Mouse (Mus musculus) erythroblast, embryonic 14.5 days (primary cell): Measurements from ENCODE around the gene Cnpy1. TPM values are rescaled to one million over a fixed set of nuclear protein-coding genes. Genes with fewer than 3 reads are reported as not detected.

Experiments
- H3K27me3 ChIP-seq: 2 replicates; pipeline ENCODE4 v1.6.1; 2012; ENCODE audit warnings: inconsistent platforms; ENCODE audit not compliant: control insufficient read depth
- H3K36me3 ChIP-seq: 2 replicates; pipeline ENCODE4 v1.6.1; 2012; ENCODE audit warnings: mild to moderate bottlenecking, inconsistent platforms; ENCODE audit not compliant: control insufficient read depth
- H3K4me1 ChIP-seq: 2 replicates; pipeline ENCODE4 v1.6.1; 2012; ENCODE audit warnings: inconsistent platforms; ENCODE audit not compliant: control insufficient read depth
- H3K4me3 ChIP-seq: replicated peaks from 2 replicates; pipeline ENCODE3; 2012; ENCODE audit warnings: moderate library complexity, mild to moderate bottlenecking, inconsistent platforms
- H3K9me3 ChIP-seq: 2 replicates; pipeline ENCODE4 v1.6.1; 2012; ENCODE audit warnings: low read length, inconsistent platforms, mixed read lengths; ENCODE audit not compliant: control insufficient read depth
- GATA1 ChIP-seq: IDR thresholded peaks from 2 replicates; pipeline ENCODE4 v1.6.1; 2012; ENCODE audit warnings: low read length, inconsistent platforms, mixed read lengths
- TAL1 ChIP-seq: IDR thresholded peaks from 3 replicates; pipeline ENCODE4 v1.6.1; 2012; ENCODE audit warnings: low read length, inconsistent platforms, mixed read lengths
- polyA plus RNA-seq: library from polyadenylated mRNA; stranded (reverse); fragments of >175 nt; gene quantifications from 2 replicates; pipeline ENCODE4 v1.2.3, GENCODE M21; 2012

The Cnpy1 gene
- polyA plus RNA-seq, 1 experiment: not detected

DNA sequence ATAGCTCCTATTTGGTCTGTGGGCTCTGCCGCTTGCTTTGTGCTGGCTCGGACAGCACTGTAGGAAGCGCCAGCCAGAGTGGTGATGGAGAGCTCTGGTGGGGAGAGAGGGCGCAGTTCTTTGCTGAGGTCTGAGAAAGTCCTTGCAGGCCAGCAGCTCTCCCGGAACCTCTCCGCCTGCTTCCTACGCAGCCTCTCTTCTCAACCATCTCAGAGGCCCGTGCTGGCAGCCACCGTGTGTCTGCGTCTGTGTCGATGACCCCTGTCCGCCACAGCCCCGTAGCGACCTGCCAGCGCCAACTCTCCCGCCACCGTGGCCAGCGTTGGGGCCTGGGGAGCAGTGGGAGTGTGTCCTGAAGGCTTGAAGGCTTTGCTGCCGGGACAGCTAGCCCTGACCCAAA is 74.7 kb downstream of the Cnpy1 start:
- Histone ChIP-seq H3K4me3 (no peak overlapping the region), H3K9me3 (peaks cover 2% of the 10 kb centered on the region; the same call in 1 of the 2 replicates), H3K27me3 (peaks cover 99% of the 10 kb centered on the region), H3K36me3 (no peaks in the 10 kb centered on the region), H3K4me1 (no peaks in the 10 kb centered on the region)
- TF ChIP-seq GATA1 (no peak), TAL1 (no peak)

DNA sequence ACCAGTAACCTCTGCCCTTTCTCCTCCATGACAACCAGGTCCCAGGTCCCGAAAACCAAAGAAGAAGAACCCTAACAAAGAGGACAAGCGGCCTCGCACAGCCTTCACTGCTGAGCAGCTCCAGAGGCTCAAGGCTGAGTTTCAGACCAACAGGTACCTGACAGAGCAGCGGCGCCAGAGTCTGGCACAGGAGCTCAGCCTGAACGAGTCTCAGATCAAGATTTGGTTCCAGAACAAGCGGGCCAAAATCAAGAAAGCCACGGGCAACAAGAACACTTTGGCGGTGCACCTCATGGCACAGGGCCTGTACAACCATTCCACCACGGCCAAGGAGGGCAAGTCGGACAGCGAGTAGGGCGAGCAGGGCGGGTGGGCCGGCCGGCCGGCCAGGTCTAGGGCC is 75.5 kb downstream of the Cnpy1 start:
- TF ChIP-seq TAL1 (no peak), GATA1 (no peak)
- peaks cover 99% of the 10 kb centered on the region for H3K27me3 ChIP-seq
- no peaks in the 10 kb centered on the region for H3K4me1 ChIP-seq
- H3K36me3 ChIP-seq: no peaks in the 10 kb centered on the region
- peaks cover 2% of the 10 kb centered on the region; the same call in 1 of the 2 replicates for H3K9me3 ChIP-seq
- H3K4me3 ChIP-seq: no peak overlapping the region

DNA sequence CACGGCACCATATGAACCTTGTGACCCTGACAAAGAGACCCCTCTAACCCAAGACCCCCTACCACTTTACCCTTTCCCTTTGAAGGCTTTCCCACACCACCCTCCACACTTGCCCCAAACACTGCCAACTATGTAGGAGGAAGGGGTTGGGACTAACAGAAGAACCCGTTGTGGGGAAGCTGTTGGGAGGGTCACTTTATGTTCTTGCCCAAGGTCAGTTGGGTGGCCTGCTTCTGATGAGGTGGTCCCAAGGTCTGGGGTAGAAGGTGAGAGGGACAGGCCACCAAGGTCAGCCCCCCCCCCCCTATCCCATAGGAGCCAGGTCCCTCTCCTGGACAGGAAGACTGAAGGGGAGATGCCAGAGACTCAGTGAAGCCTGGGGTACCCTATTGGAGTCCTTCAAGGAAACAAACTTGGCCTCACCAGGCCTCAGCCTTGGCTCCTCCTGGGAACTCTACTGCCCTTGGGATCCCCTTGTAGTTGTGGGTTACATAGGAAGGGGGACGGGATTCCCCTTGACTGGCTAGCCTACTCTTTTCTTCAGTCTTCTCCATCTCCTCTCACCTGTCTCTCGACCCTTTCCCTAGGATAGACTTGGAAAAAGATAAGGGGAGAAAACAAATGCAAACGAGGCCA is 76.3 kb downstream of the Cnpy1 start:
- Histone ChIP-seq H3K27me3 (peaks cover 99% of the 10 kb centered on the region), H3K9me3 (peaks cover 2% of the 10 kb centered on the region; the same call in 1 of the 2 replicates), H3K4me3 (no peak overlapping the region), H3K4me1 (no peaks in the 10 kb centered on the region), H3K36me3 (no peaks in the 10 kb centered on the region)
- TF ChIP-seq GATA1 (no peak), TAL1 (no peak)

DNA sequence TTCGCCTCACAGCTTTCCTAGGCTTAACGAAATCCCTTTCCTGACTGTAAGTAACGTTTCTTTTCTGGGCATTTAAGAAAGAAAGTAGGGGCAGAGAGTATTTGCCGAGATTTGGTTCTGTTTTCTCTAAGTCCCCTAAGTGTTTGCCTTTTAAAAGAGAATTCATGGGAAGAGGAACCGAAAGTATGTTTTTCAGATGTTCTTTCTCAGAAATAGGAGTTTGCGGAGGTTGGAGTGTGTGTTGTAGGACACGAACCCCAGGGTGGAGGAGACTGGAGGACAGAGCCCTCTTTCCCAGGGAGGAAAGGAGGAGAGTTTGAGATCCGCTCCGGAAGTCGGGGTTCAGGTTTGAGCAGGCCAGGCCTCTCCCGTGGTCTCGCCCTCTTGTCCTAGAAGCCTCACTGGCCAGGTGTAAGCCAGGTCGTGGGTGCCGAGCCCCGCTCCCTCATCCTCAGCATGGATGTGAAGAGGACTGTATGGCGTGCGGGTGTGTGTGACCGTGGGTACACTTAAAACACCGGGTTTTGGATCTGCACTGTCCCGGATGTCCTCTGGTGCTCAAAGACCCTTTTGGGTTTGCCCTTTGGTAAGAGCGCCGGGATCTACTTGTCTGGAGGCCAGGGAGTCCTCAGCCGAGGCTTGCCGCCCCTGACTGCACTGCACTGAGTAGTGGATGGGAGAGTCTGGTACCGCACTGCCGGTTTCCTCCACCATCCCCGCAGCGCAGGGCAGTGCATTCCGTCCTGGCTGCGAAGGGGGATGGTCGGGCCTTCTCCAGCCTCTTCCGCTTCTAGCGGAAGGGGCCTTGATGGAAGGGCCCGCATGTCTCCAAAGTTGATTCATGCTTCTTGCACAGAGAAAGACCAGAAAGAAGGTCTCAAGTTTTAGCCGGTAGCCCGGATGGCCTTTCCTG is 77.1 kb downstream of the Cnpy1 start:
- no peaks in the 10 kb centered on the region for H3K36me3 ChIP-seq
- peaks cover 99% of the 10 kb centered on the region for H3K27me3 ChIP-seq
- no peak overlapping the region for H3K4me3 ChIP-seq
- TF ChIP-seq TAL1 (no peak), GATA1 (no peak)
- peaks cover 2% of the 10 kb centered on the region; the same call in 1 of the 2 replicates for H3K9me3 ChIP-seq
- no peaks in the 10 kb centered on the region for H3K4me1 ChIP-seq

DNA sequence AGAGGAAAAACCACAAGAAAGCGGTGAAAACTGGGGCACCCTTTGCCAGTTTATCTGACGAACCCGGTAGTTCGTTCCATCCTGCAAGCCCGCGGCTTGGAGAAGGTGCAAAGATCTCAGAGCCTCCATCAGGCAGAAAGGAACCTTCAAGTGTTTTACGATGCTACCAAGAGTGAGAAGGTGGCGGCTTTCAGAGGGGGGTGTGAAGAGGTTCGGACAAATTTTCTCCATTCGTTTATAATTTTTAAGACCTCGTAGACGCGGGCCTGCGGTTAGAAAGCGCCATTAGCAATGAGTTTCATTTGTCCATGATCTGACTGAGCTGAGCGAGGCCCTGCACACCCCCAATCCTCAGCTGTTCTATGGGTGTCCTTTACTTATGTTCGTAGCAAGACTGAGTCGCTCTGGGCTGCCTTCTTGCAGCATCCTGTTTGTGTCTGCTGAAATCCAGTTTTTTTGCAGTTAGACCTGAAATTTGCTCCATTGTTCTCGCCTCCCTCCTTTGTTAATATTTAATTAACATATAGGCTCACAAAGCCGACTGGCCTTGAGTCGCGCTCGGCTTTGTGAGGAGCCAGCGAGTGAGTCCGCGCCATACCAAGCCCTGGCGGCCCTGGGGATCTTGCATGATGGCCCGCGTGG is 77.9 kb downstream of the Cnpy1 start:
- TF ChIP-seq TAL1 (no peak), GATA1 (no peak)
- H3K4me1 ChIP-seq: no peaks in the 10 kb centered on the region

DNA sequence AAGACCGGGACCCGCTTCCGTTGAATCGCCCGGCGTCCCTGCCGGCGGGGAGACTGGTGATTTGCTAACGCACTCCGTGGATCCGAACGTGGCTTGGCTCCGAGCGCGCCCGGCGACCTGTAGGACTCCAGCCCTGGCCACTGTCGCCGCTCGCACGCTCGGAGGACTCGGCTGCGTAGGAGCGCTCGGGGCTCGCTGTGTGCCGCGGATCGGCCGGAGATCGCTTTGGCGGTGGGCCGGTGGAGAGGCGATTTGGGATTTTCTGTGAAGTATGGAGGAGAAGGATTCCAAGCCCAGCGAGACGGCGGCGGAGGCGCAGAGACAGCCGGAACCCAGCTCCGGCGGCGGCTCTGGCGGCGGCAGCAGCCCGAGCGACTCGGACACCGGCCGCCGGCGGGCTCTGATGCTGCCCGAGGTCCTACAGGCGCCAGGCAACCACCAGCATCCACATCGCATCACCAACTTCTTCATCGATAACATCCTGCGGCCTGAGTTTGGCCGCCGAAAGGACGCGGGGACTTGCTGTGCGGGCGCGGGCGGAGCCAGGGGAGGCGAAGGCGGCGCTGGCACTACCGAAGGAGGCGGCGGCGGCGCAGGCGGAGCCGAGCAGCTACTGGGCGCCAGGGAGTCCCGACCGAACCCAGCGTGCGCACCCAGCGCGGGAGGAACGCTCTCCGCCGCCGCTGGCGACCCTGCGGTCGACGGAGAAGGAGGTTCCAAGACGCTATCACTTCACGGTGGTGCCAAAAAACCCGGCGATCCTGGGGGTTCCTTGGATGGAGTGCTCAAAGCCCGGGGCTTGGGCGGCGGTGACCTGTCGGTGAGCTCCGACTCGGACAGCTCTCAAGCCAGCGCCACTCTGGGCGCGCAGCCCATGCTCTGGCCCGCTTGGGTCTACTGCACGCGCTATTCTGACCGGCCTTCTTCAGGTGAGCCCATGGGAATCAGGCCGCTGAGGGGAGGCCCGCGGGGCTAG is 79.1 kb downstream of the Cnpy1 start:
- Histone ChIP-seq H3K4me1 (no peaks in the 10 kb centered on the region), H3K4me3 (no peak overlapping the region), H3K27me3 (peaks cover 99% of the 10 kb centered on the region), H3K36me3 (no peaks in the 10 kb centered on the region), H3K9me3 (peaks cover 2% of the 10 kb centered on the region; the same call in 1 of the 2 replicates)
- TF ChIP-seq GATA1: no peak
- TF ChIP-seq TAL1: no peak

More for the DNA sequence above, 77.9 kb downstream of the Cnpy1 start:
- Histone ChIP-seq H3K36me3 (no peaks in the 10 kb centered on the region), H3K27me3 (peaks cover 99% of the 10 kb centered on the region), H3K4me3 (no peak overlapping the region), H3K9me3 (peaks cover 2% of the 10 kb centered on the region; the same call in 1 of the 2 replicates)

DNA sequence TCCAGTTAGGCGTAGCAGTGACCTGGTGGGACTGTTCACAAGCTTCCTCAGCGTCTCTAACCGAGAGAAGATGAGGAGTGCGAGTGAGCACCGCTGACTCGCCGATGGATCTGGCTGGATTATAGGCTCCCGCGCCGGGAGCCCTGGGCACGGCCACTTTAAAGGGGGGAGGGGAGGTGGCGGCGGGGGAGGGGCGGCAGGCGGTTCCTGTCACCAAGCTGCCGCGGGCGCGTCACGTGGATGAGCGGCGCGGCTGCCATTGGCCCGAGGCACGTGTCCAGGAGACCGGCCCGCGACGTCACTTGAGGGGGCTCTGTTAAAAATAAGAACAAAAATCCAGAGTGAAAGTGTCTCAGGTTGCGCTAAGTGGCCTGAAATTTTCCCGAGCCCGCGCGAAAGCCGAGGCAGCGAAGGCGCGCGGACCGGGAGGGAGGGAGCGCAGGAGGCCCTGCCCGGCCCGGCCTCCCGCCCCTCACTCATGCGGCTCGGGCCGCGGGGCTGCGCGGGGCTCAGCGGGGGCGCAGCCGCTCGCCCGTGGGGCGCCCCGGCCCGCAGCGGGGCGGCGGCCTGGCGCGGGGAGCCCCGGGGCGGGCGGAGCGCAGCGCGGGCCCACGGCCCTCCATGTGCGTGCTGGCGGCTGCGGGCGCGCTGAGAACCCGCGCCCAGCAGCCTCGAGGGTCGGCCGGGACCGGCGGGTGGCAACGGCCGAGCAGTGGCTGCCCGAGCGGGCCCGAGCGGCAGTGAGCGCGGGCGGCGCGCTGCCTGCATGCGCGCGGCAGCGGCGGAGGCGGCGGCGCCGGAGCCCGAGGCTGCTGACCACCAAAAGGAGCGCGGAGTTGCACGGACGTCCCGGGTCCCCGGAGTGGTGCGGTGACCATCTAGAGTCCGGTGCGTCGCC is 80.0 kb downstream of the Cnpy1 start, which contains the start of gene En2:
TSS of gene En2 (plus strand) at position 337 of the 898 bp plus-strand sequence.
- Histone ChIP-seq H3K9me3 (peaks cover 2% of the 10 kb centered on the region; the same call in 1 of the 2 replicates), H3K27me3 (peaks cover 100% of the 10 kb centered on the region), H3K4me1 (no peaks in the 10 kb centered on the region), H3K4me3 (no peak within 1 kb of the TSS), H3K36me3 (no peaks in the 10 kb centered on the region)
- TF ChIP-seq GATA1: no peak
- TF ChIP-seq TAL1: no peak
